13 mouse cellular contexts compared by ENCODE assay signal in genomic region chr11:20634543-20634942, GRCm38 (mm10).
DNase-seq lines count a peak whose midpoint lies in the region; ATAC-seq and TF ChIP-seq lines count a peak whose summit lies in the region.
"Had no signal": no experiment of that assay in that cellular context is flagged by ENCODE, and none has a peak within 500 bp of the region (broad histone marks: within the 10 kb centered on the region; RNA-seq: fewer than 3 reads in every experiment).

No protein-coding gene starts in this region.

- peaks cover 68% of the 10 kb centered on the region for H3K4me1 ChIP-seq in forebrain, embryonic 10.5 days
- peaks cover 11% of the 10 kb centered on the region; the same call in 1 of the 2 replicates for H3K4me1 ChIP-seq in forebrain, postnatal 0 days (ENCODE audit: insufficient read depth)
- peaks cover 32% of the 10 kb centered on the region for H3K4me1 ChIP-seq in hindbrain, embryonic 12.5 days
- H3K4me1 ChIP-seq in hindbrain, embryonic 13.5 days (replicated peaks), result peaks cover 42% of the 10 kb centered on the region
- H3K4me1 ChIP-seq in embryonic facial prominence, embryonic 10.5 days, result peaks cover 51% of the 10 kb centered on the region
- peaks cover 49 to 52% of the 10 kb centered on the region in 2 experiments for H3K4me1 ChIP-seq in liver, embryonic 14.5 days (replicated peaks; ENCODE audit: control insufficient read depth in 2 of 2, insufficient read depth in 2 of 2, low read length in 1 of 2)

- no peak overlapping the region for H3K9ac ChIP-seq in forebrain, postnatal 0 days
- no peak overlapping the region for H3K9ac ChIP-seq in hindbrain, embryonic 12.5 days
- no peak overlapping the region for H3K9ac ChIP-seq in hindbrain, embryonic 13.5 days
- peak overlapping the region; percentile 61 for H3K9ac ChIP-seq in liver, embryonic 14.5 days (replicated peaks)
- H3K9ac ChIP-seq: embryonic facial prominence, embryonic 15.5 days had no signal

- no peaks in the 10 kb centered on the region for H3K9me3 ChIP-seq in forebrain, embryonic 10.5 days
- H3K9me3 ChIP-seq in forebrain, postnatal 0 days (ENCODE audit: low read length), result no peaks in the 10 kb centered on the region
- no peaks in the 10 kb centered on the region for H3K9me3 ChIP-seq in hindbrain, embryonic 12.5 days (replicated peaks)
- H3K9me3 ChIP-seq in hindbrain, embryonic 13.5 days, result no peaks in the 10 kb centered on the region
- no peaks in the 10 kb centered on the region for H3K9me3 ChIP-seq in embryonic facial prominence, embryonic 10.5 days
- no peaks in the 10 kb centered on the region for H3K9me3 ChIP-seq in liver, embryonic 14.5 days (ENCODE audit: control insufficient read depth, low read length)
- H3K9me3 ChIP-seq: embryonic facial prominence, embryonic 15.5 days had no signal

- no peak for ATAC-seq in forebrain, postnatal 0 days
- ATAC-seq in hindbrain, embryonic 12.5 days (ENCODE audit: low FRiP score), result no peak
- ATAC-seq in hindbrain, embryonic 13.5 days (ENCODE audit: low FRiP score), result no peak
- ATAC-seq in liver, embryonic 14.5 days (ENCODE audit: insufficient read depth), result no peak
- ATAC-seq in monocyte, adult 5-6 weeks (replicated peaks; ENCODE audit: insufficient number of reproducible peaks, low FRiP score, low TSS enrichment, poor library complexity, severe bottlenecking), result no peak

- H3K4me3 ChIP-seq in forebrain, embryonic 10.5 days, result peak overlapping the region; percentile 91; the same call in 1 of the 2 replicates
- no peak overlapping the region for H3K4me3 ChIP-seq in forebrain, postnatal 0 days (ENCODE audit: low read depth, low read length)
- H3K4me3 ChIP-seq in hindbrain, embryonic 12.5 days, result no peak overlapping the region
- H3K4me3 ChIP-seq in hindbrain, embryonic 13.5 days, result no peak overlapping the region
- no peak overlapping the region for H3K4me3 ChIP-seq in embryonic facial prominence, embryonic 10.5 days
- peak overlapping the region; percentile 31 to 80; a peak in 3 of 4 replicates for H3K4me3 ChIP-seq in liver, embryonic 14.5 days (ENCODE audit: insufficient read depth in 1 of 2, low read depth in 2 of 2, low read length in 2 of 2)
- H3K4me3 ChIP-seq: embryonic facial prominence, embryonic 15.5 days had no signal

- WGBS in forebrain, embryonic 10.5 days, result 81% methylated on average over 1 of the region's 1 CpGs
- WGBS in forebrain, postnatal 0 days, result 93% methylated on average over 1 of the region's 1 CpGs
- 68% methylated on average over 1 of the region's 1 CpGs for WGBS in hindbrain, embryonic 12.5 days
- WGBS in hindbrain, embryonic 13.5 days, result 67% methylated on average over 1 of the region's 1 CpGs
- 79% methylated on average over 1 of the region's 1 CpGs for WGBS in embryonic facial prominence, embryonic 10.5 days
- WGBS in liver, embryonic 14.5 days (ENCODE audit: insufficient replicate concordance), result 33% methylated on average over 1 of the region's 1 CpGs

- no peaks in the 10 kb centered on the region for H3K36me3 ChIP-seq in forebrain, embryonic 10.5 days (replicated peaks)
- H3K36me3 ChIP-seq in forebrain, postnatal 0 days (ENCODE audit: insufficient read depth), result no peaks in the 10 kb centered on the region
- no peaks in the 10 kb centered on the region for H3K36me3 ChIP-seq in hindbrain, embryonic 12.5 days
- H3K36me3 ChIP-seq in hindbrain, embryonic 13.5 days, result no peaks in the 10 kb centered on the region
- no peaks in the 10 kb centered on the region for H3K36me3 ChIP-seq in embryonic facial prominence, embryonic 10.5 days (replicated peaks)
- no peaks in the 10 kb centered on the region for H3K36me3 ChIP-seq in liver, embryonic 14.5 days (replicated peaks; ENCODE audit: control insufficient read depth, insufficient read depth, low read depth)
- H3K36me3 ChIP-seq: embryonic facial prominence, embryonic 15.5 days had no signal

- no peak for TF ChIP-seq CTCF in forebrain, postnatal 0 days (IDR thresholded peaks at IDR 0.05; ENCODE audit: low read depth)
- no peak for TF ChIP-seq CTCF in liver, embryonic 14.5 days (IDR thresholded peaks at IDR 0.05; ENCODE audit: low read depth)

- TF ChIP-seq EP300 in liver, embryonic 14.5 days (IDR thresholded peaks at IDR 0.05; ENCODE audit: low read depth), result no peak

- no peaks in the 10 kb centered on the region for H3K27me3 ChIP-seq in forebrain, embryonic 10.5 days (ENCODE audit: poor library complexity, severe bottlenecking)
- no peaks in the 10 kb centered on the region for H3K27me3 ChIP-seq in forebrain, postnatal 0 days (ENCODE audit: insufficient read depth, low read length)
- H3K27me3 ChIP-seq in hindbrain, embryonic 12.5 days, result no peaks in the 10 kb centered on the region
- H3K27me3 ChIP-seq in hindbrain, embryonic 13.5 days, result no peaks in the 10 kb centered on the region
- H3K27me3 ChIP-seq in embryonic facial prominence, embryonic 10.5 days (replicated peaks; ENCODE audit: low read depth, poor library complexity, severe bottlenecking), result no peaks in the 10 kb centered on the region
- no peaks in the 10 kb centered on the region for H3K27me3 ChIP-seq in liver, embryonic 14.5 days (ENCODE audit: control insufficient read depth, insufficient read depth, low read length)
- H3K27me3 ChIP-seq: embryonic facial prominence, embryonic 15.5 days had no signal

- no peak for DNase-seq in forebrain, embryonic 10.5 days (ENCODE audit: extremely low spot score, low spot score)
- no peak for DNase-seq in forebrain, postnatal 0 days
- no peak for DNase-seq in embryonic facial prominence, embryonic 10.5 days (ENCODE audit: low spot score)
- DNase-seq in liver, embryonic 14.5 days (ENCODE audit: low read depth in 3 of 3, low spot score in 3 of 3), result no peak
- DNase-seq in lung, postnatal 25 days (ENCODE audit: low spot score), result no peak
- DNase-seq: cerebellum, adult 11-12 months; gastrocnemius, postnatal 14 days; kidney, adult 8-10 months; lung, adult 2 months had no signal

- H3K27ac ChIP-seq in forebrain, embryonic 10.5 days, result peak overlapping the region; percentile 58
- no peak overlapping the region for H3K27ac ChIP-seq in forebrain, postnatal 0 days (ENCODE audit: low read depth, low read length)
- H3K27ac ChIP-seq in hindbrain, embryonic 12.5 days, result no peak overlapping the region
- no peak overlapping the region for H3K27ac ChIP-seq in hindbrain, embryonic 13.5 days
- peak overlapping the region; percentile 24; the same call in 1 of the 2 replicates for H3K27ac ChIP-seq in embryonic facial prominence, embryonic 10.5 days (replicated peaks)
- peak overlapping the region; percentile 76 for H3K27ac ChIP-seq in liver, embryonic 14.5 days

- no peak overlapping the region for H3K4me2 ChIP-seq in forebrain, postnatal 0 days (ENCODE audit: low read depth)
- 0 out of 2 replicates have a peak overlapping the region, but pooled peaks have one; percentile 5 for H3K4me2 ChIP-seq in hindbrain, embryonic 12.5 days (replicated peaks)
- H3K4me2 ChIP-seq in hindbrain, embryonic 13.5 days, result no peak overlapping the region
- peak overlapping the region; percentile 81 for H3K4me2 ChIP-seq in liver, embryonic 14.5 days (ENCODE audit: low read depth)

Comparison
In these comparisons a context has a peak if more than half of its experiments do, and no peak if none do; other contexts are left out.
1. H3K27ac ChIP-seq: peak in forebrain, embryonic 10.5 days (single experiment), embryonic facial prominence, embryonic 10.5 days (single experiment) and liver, embryonic 14.5 days (single experiment); none in forebrain, postnatal 0 days (single experiment), hindbrain, embryonic 12.5 days (single experiment) and hindbrain, embryonic 13.5 days (single experiment).
2. H3K4me3 ChIP-seq: peak in forebrain, embryonic 10.5 days (single experiment) and liver, embryonic 14.5 days (2 of 2); none in forebrain, postnatal 0 days (single experiment), hindbrain, embryonic 12.5 days (single experiment), hindbrain, embryonic 13.5 days (single experiment) and embryonic facial prominence, embryonic 10.5 days (single experiment).
3. H3K4me2 ChIP-seq: peak in hindbrain, embryonic 12.5 days (single experiment) and liver, embryonic 14.5 days (single experiment); none in forebrain, postnatal 0 days (single experiment) and hindbrain, embryonic 13.5 days (single experiment).